Comparison of ENCODE assay signal across 8 mouse cellular contexts in genomic region chr11:103246731-103247290, GRCm38 (mm10). TPM values are rescaled to one million over a fixed set of nuclear protein-coding genes. Genes with fewer than 3 reads are reported as not detected.
DNase-seq lines count a peak whose midpoint lies in the region; ATAC-seq and TF ChIP-seq lines count a peak whose summit lies in the region.
"Had no signal": no experiment of that assay in that cellular context is flagged by ENCODE, and none has a peak within 500 bp of the region (broad histone marks: within the 10 kb centered on the region; RNA-seq: fewer than 3 reads in every experiment).

No protein-coding gene starts in this region.

- no peaks in the 10 kb centered on the region; the same call in 1 of the 2 replicates for H3K36me3 ChIP-seq in hindbrain, embryonic 10.5 days
- H3K36me3 ChIP-seq in hindbrain, embryonic 12.5 days = no peaks in the 10 kb centered on the region
- no peaks in the 10 kb centered on the region for H3K36me3 ChIP-seq in intestine, postnatal 0 days (ENCODE audit: control insufficient read depth, insufficient read depth)

- H3K27me3 ChIP-seq in hindbrain, embryonic 10.5 days (ENCODE audit: insufficient read depth, poor library complexity, severe bottlenecking) = no peaks in the 10 kb centered on the region
- H3K27me3 ChIP-seq in hindbrain, embryonic 12.5 days = no peaks in the 10 kb centered on the region
- no peaks in the 10 kb centered on the region for H3K27me3 ChIP-seq in intestine, postnatal 0 days (replicated peaks; ENCODE audit: control insufficient read depth, insufficient read depth, low read length)

- H3K4me3 ChIP-seq in hindbrain, embryonic 10.5 days = no peak overlapping the region
- H3K4me3 ChIP-seq in hindbrain, embryonic 12.5 days = no peak overlapping the region
- H3K4me3 ChIP-seq in intestine, postnatal 0 days (ENCODE audit: low read depth, low read length) = no peak overlapping the region

- ATAC-seq in hindbrain, embryonic 12.5 days (ENCODE audit: low FRiP score) = no peak
- no peak for ATAC-seq in intestine, postnatal 0 days
- no peak for ATAC-seq in activated CD4-positive, CD25-positive, alpha-beta regulatory T cell, adult 4 months

- H3K4me2 ChIP-seq in hindbrain, embryonic 12.5 days (replicated peaks) = no peak overlapping the region
- no peak overlapping the region for H3K4me2 ChIP-seq in intestine, postnatal 0 days (replicated peaks; ENCODE audit: low read depth)

- H3K9me3 ChIP-seq in hindbrain, embryonic 10.5 days = no peaks in the 10 kb centered on the region
- H3K9me3 ChIP-seq in hindbrain, embryonic 12.5 days (replicated peaks) = no peaks in the 10 kb centered on the region
- H3K9me3 ChIP-seq in intestine, postnatal 0 days (ENCODE audit: control insufficient read depth) = no peaks in the 10 kb centered on the region

- H3K4me1 ChIP-seq in hindbrain, embryonic 10.5 days (replicated peaks) = peaks cover 53% of the 10 kb centered on the region
- H3K4me1 ChIP-seq in hindbrain, embryonic 12.5 days = peaks cover 35% of the 10 kb centered on the region
- peaks cover 6% of the 10 kb centered on the region for H3K4me1 ChIP-seq in intestine, postnatal 0 days (replicated peaks; ENCODE audit: control insufficient read depth, insufficient read depth, low read length)

- H3K27ac ChIP-seq in hindbrain, embryonic 10.5 days = 0 out of 2 replicates have a peak overlapping the region, but pooled peaks have one; percentile 43
- H3K27ac ChIP-seq in hindbrain, embryonic 12.5 days = no peak overlapping the region
- peak overlapping the region; percentile 9; the same call in 1 of the 2 replicates for H3K27ac ChIP-seq in intestine, postnatal 0 days (ENCODE audit: low read depth, low read length)

- DNase-seq in hindbrain, embryonic 10.5 days (ENCODE audit: low spot score) = no peak
- peak; percentile 20 for DNase-seq in urinary bladder, adult 2 months (ENCODE audit: low spot score)
- DNase-seq in urinary bladder, postnatal 25 days (ENCODE audit: low spot score) = no peak
- no peak for DNase-seq in thymus, postnatal 14 days

- TF ChIP-seq CTCF in intestine, postnatal 0 days (IDR thresholded peaks at IDR 0.05; ENCODE audit: low read depth) = no peak

- no peak overlapping the region for H3K9ac ChIP-seq in hindbrain, embryonic 12.5 days
- H3K9ac ChIP-seq in intestine, postnatal 0 days (ENCODE audit: low read depth, low read length) = no peak overlapping the region

- 79% methylated on average over 4 of the region's 4 CpGs for whole genome bisulfite sequencing in hindbrain, embryonic 10.5 days
- 79% methylated on average over 4 of the region's 4 CpGs for WGBS in hindbrain, embryonic 12.5 days
- WGBS in intestine, postnatal 0 days = 42% methylated on average over 4 of the region's 4 CpGs

RNA-seq across cellular contexts. Expression of gene Map3k14, which starts 20.5 kb away (rescaled TPM):
- polyA plus RNA-seq in hindbrain, embryonic 10.5 days (2016; fragmentation: Nextera tagmentation; extraction: Ambion mirVana) = 3.9 and 4.2 TPM in 2 replicates
- 3.9 and 4.8 TPM in 2 replicates for polyA plus RNA-seq in hindbrain, embryonic 12.5 days (2016; fragmentation: Nextera tagmentation; extraction: Ambion mirVana)
- polyA plus RNA-seq in urinary bladder, adult 2 months (2012; rRNA removed) = 6.6 and 8.9 TPM in 2 replicates
- polyA plus RNA-seq in intestine, postnatal 0 days (2015; fragmentation: Nextera tagmentation; extraction: Ambion mirVana) = 1.6 TPM in 2 replicates
- polyA plus RNA-seq in activated CD4-positive, CD25-positive, alpha-beta regulatory T cell, adult 4 months (2017; shearing (Covaris generic)) = 10 to 100 TPM; 22.0 to 28.9 TPM

RNA-seq across cellular contexts. Expression of gene Spata32, which starts 28.6 kb away (rescaled TPM):
- not detected in 2 replicates for polyA plus RNA-seq in hindbrain, embryonic 10.5 days (2016; fragmentation: Nextera tagmentation; extraction: Ambion mirVana)
- 0.21 TPM in 1 of 2 replicates, not detected in the other for polyA plus RNA-seq in hindbrain, embryonic 12.5 days (2016; fragmentation: Nextera tagmentation; extraction: Ambion mirVana)
- not detected in 2 replicates for polyA plus RNA-seq in urinary bladder, adult 2 months (2012; rRNA removed)
- polyA plus RNA-seq in intestine, postnatal 0 days (2015; fragmentation: Nextera tagmentation; extraction: Ambion mirVana) = not detected in 2 replicates
- polyA plus RNA-seq in activated CD4-positive, CD25-positive, alpha-beta regulatory T cell, adult 4 months (2017; shearing (Covaris generic)) = not detected
- polyA plus RNA-seq: large intestine, adult 2 months had no signal

RNA-seq across cellular contexts. Expression of gene 1700023F06Rik, which starts 38.5 kb away (rescaled TPM):
- polyA plus RNA-seq in hindbrain, embryonic 10.5 days (2016; fragmentation: Nextera tagmentation; extraction: Ambion mirVana) = 0.24 and 0.27 TPM in 2 replicates
- polyA plus RNA-seq in hindbrain, embryonic 12.5 days (2016; fragmentation: Nextera tagmentation; extraction: Ambion mirVana) = 0.34 and 0.71 TPM in 2 replicates
- 1.3 and 3.3 TPM in 2 replicates for polyA plus RNA-seq in urinary bladder, adult 2 months (2012; rRNA removed)
- polyA plus RNA-seq in intestine, postnatal 0 days (2015; fragmentation: Nextera tagmentation; extraction: Ambion mirVana) = 0.35 and 0.77 TPM in 2 replicates
- not detected for polyA plus RNA-seq in activated CD4-positive, CD25-positive, alpha-beta regulatory T cell, adult 4 months (2017; shearing (Covaris generic))
